Mouse (Mus musculus): Measurements from ENCODE around the gene Hand1. TPM values are rescaled to one million over a fixed set of nuclear protein-coding genes. Genes with fewer than 3 reads are reported as not detected.
"Not testable (repeated sequence)": the region's sequence is repeated elsewhere in the genome, so short reads cannot be mapped to it uniquely, and the experiment has no call there.

The Hand1 gene
- total RNA-seq, 2 experiments from 2014 or later: not detected

DNA sequence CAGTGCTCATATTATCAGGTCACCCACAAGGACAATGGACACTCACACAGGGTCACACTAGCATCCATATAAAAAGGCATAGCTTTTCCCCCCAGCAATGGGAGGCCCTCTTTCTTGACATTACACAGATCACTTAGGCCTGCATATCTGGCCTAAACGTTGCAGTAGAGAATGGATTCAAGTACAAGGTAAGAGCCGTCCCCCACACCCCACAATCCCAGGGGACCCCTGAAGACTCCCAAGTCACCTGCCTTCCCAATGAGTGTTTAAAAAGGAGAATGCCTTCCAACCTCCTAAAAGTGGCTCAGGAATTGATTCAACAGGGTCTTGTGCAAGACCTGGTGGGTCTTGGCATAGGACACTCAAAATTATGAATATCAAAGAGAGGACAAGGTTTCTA is 2.7 kb upstream of the Hand1 start:
- DNase-seq (ENCODE audit: low spot score): no peak
- intact Hi-C loops (cut with DNase I): no loop called here

DNA sequence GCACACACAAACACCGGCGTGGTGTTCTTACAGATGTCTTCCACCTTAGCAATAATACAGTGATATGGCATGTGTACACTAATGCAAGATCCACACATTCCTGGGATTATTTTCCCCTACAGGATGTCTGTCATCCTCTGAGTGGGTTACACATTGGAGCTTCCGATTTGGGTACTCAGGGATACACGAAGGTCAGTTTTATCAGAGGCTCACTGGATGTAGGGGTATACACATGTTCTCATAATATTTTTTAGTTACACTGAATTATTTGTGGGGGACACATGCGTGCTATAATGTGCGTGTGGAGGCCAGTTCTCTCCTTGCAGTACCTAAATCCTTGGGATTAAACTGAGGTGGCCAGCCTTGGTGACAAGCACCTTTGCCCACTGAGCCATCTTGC is 1.4 kb upstream of the Hand1 start:
- no peak for DNase-seq (ENCODE audit: low spot score)
- intact Hi-C loops (cut with DNase I): no loop called here

DNA sequence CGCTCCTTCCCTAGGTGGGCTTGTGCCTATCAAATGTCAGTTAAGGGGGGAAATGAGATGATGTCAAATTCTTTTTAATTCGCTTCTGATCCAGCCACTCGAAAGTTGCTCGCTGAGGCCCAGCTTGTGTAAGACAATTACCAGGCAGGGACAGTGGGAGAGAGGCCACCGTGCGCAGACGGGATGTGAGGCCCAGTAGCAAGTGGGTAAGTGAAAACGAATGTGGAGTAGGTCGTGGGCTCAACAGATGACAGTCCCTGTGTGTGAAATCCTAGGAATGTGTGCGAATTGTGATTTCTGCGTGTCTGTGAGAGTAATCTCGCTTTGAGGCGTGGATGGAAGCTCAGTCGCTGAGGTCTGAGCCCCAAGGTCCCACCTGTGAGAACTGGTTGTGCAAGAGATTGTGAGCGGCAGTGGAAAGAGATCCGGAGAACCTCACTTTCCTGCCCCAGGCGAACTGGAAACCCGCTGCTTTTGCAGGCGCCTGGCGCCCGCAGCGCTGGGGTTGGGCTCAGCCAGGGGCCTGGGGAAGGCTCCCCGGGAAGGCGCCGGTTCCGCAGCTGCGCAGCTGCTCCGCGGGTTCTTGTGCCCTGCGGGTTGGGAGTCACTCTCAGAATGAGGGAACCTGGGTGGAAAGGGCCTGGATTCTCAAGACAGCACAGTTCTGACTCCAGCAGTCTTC is 819 bp upstream of the Hand1 start:
- intact Hi-C loops (cut with DNase I): no loop called here
- DNase-seq (ENCODE audit: low spot score): no peak

DNA sequence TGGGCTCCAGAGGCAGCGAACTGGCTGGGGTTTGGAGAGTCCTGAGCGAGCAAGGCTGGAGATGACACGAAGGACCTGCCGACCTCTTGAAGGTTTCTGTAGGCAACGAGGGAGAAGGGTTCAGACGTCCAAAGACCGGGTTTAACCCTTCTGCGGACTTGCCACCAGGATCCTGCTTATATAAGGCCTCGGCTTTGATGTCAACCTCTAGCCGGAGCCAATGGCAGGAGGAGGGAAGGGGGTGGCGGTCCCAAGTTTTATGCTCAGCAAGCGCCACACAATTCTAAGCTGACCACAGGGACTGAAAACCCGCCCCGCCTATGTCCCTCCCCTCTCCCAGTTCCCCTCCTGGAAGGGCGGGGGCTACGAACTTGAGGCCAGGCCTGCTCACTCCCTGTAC is 757 bp downstream of the Hand1 start:
- DNase-seq (ENCODE audit: low spot score): no peak
- intact Hi-C loops (cut with DNase I): no loop called here

DNA sequence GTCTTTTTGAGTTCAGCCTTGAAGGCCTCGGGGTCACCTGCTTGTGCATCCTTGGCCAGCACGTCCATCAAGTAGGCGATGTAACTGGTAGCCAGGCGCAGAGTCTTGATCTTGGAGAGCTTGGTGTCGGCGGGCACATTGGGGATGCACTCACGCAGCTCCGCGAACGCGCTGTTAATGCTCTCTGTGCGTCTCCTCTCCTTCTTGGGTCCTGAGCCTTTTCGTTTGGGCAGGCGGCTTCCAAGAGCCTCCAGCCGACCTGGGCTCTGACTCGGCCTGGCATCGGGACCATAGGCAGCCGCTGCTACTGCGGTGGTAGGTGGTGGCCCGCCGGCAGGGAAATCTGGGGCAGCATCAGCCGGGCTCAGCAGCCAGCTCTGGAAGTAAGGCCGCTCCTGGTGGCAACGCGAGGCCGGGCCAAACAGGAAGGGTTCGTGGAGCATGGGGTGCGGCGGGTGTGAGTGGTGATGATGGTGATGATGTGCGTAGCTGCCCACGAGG is 1.3 kb downstream of the Hand1 start:
- DNase-seq (ENCODE audit: low spot score): no peak
- intact Hi-C loops (cut with DNase I): no loop called here

DNA sequence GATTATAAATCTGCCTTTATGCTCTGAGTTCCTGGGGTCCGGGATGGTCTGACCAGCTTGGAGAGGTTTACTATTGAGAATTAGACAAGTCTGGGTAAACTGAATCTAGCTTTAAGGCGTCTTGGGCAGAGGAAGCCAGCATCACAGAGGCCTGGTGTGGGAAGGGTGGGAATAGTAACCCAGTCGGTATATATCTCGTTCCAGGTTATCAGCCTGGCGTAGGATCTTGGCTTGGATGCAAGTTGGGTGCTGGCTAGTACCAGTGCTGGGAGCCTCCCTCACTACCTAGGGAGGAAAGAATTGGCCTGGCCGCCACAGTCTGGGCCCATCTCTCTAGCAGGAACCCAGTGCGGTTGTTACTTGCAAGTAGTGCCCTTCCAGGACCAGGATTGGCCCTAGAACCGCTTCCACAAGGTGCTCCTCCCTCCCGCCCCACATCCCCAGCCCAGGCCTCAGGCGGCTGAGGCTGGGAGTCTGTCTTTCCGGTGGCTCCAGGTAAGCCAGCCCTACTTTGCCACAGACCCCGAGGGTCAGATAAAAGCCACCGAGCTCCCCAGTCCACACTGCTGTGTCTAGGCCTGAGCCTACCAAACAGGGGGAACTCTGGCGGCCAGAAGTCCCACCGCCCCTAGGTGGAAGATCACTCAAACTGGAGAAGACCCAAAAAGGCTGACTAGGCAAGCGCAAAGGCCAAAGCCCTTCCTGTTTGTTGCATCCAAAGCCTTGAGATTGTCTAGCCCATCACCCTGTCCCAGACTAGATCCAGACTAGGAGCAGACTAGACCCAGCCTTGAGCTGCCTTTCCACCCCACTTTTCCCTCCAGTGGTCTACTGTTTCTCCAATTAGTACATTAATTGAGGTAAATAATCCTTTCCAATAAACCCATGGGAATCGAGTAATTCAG is 2.5 kb downstream of the Hand1 start:
- intact Hi-C loops (cut with DNase I): no loop called here
- no peak for DNase-seq (ENCODE audit: low spot score)

DNA sequence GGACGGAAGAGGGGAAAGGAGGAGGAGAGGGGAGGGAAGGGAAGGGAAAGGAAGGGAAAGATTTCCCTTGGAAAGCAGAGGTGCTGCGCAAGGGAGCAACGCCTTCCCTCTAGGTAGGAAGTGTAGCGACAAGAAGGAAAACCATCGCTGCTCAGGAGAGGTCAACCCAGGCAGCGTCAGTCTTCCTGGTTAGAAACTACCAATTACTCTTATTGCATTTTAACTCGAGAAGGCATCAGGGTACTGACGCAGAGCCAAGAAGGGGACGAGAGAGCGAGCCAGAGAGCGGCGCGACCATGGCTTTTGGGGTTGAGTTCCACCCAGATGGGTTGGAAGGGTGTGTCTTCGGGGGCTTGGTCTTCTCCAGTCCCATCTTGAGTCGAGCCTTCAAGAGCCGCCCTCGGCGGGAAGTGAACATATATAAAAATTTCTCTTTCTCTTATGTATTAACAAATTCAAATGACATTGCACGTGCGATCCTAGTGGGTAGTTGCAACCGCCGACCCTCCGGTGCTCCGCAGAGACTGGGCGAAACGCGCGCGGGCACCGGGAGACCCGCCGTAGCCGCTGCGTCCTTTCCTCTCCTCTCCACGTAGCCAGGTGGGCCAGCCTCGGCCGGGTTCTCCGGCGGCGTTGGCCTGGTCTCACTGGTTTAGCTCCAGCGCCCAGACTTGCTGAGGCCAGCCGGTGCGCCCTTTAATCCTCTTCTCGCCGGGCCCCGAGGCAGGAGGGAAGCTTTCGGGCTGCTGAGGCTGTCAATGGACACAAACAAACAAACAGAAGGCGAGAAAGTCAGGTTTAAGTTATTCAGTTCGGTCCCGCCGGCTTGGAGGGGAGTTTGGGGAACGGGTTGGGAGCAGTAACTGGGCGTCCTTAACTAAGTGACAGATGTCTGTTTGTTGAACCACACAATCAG is 3.4 kb downstream of the Hand1 start:
- no peak for DNase-seq (ENCODE audit: low spot score)
- intact Hi-C loops (cut with DNase I): no loop called here

DNA sequence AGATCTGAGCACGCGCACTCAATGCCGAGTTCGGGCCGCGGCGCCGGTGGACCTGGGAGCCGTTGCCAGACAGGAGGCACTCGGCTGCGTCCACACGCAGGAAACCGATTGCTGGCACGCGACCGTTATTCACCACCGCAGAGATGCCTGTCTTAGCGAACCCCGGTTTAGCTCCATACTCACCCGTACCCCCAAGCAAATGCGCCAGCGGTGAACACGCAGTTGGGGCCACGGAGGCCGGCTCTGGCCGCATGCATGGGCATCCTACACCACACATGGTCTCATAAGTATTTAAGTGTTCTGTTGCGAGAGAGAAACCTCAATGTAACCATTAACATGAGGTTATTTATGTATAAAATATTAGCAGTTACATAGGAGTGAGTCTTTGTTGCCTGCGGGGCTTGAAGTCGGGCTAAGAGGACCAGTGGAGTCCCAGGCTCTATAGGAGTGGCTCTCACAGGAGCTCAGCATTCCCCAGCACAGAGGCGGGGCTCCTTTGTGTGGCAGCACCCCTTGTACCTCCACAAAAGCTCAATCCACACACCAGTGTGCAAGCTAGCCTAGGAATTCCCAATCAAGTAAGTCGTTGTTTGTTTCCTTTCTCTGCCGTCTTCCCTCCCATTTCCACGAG is 4.6 kb downstream of the Hand1 start:
- no peak for DNase-seq (ENCODE audit: low spot score)
- intact Hi-C loops (cut with DNase I): no loop called here

DNA sequence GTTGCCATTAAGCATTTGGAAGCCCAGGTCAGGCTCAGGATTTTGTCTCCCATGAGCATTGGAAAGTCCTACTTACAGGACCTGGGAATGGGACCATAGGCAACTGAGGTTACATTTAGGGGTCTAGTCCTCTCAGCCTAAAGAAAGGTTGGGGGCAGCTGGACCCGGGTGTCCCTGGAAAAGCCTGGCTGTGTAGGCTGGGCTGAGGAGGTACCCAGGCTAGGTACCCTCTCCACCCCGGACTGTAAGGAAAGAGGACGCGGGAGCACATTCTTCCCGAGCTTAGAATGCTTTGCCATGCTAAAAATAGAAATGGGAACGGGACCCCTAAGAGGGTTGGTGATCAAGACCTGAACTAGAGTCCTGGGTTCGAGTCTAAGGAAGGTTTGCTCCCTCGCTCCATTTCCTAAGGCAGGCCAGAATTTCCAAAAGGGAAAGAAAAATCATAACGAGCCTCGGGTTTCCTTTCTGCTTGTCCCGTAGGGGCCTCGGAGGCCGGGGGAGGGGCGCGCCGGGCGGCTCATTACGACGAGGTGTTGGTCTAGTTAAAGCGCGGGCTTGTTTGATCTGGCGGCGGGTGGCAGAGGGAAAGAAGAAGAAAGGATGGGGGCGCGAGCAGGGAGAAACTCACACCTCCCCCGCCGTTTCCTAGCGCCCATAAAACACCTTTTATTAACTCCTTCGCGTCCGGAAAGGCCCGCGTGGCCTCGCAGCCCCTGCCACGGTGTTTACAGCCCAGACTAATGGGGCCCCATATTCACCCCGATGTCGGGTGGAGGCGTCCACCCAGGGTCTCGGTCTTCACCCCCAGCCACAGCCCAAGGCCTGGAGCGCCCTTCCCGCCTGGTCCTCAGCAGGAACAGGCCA is 5.3 kb downstream of the Hand1 start:
- no peak for DNase-seq (ENCODE audit: low spot score)

DNA sequence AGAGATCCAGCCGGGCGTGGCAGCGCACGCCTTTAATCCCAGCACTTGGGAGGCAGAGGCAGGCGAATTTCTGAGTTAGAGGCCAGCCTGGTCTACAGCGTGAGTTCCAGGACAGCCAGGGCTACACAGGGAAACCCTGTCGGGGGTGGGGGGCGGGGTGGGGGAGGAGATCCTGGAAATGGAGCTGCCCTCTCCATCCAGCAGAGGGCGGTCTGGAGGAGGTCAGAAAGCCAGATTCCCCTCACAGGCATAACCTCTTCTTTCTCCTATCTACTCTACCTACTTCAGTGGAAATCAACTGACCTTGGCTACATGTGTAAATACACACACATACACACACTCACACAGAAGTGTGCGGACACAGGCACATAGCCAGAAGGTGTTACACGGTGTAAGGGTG is 7.4 kb downstream of the Hand1 start:
- intact Hi-C loops (cut with DNase I); DNase-seq (ENCODE audit: low spot score): not testable (repeated sequence)

More for the DNA sequence above, 5.3 kb downstream of the Hand1 start:
- intact Hi-C loops (cut with DNase I): no loop called here

DNA sequence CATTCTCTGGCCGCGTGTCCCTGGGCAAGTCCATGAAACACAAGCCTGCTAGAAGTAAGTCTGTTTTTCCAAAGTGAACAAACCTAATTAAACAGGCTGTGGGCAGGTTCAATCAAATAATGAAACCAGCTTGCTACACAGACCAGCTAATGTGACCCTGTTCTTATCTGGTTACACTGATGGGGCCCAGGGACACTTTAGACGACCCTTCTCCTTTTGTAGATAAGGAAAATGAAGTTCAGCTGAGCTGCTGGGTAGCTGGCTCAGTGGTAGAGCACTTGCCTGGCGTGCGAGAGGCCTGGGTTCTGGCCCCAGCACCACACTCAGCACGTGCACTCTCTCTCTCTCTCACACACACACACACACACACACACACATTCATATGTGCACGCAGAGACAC is 8.9 kb downstream of the Hand1 start:
- no peak for DNase-seq (ENCODE audit: low spot score)
- intact Hi-C loops (cut with DNase I): no loop called here

DNA sequence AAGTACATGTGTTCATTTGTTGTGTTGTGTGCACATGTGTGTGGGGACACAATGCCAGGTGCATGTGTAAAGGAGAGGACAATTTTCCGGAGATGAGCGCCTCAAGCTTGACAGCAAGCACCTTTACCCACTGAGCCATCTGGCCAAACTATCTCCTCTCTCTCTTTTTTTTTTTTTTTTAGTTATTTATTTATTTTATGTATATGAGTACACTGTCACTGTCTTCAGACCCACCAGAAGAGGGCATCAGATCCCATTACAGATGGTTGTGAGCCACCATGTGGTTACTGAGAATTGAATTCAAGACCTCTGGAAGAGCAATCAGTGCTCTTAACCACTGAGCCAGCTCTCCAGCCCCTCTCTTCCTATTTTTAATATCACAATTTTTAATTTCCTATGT is 9.5 kb downstream of the Hand1 start:
- DNase-seq (ENCODE audit: low spot score); intact Hi-C loops (cut with DNase I): not testable (repeated sequence)

DNA sequence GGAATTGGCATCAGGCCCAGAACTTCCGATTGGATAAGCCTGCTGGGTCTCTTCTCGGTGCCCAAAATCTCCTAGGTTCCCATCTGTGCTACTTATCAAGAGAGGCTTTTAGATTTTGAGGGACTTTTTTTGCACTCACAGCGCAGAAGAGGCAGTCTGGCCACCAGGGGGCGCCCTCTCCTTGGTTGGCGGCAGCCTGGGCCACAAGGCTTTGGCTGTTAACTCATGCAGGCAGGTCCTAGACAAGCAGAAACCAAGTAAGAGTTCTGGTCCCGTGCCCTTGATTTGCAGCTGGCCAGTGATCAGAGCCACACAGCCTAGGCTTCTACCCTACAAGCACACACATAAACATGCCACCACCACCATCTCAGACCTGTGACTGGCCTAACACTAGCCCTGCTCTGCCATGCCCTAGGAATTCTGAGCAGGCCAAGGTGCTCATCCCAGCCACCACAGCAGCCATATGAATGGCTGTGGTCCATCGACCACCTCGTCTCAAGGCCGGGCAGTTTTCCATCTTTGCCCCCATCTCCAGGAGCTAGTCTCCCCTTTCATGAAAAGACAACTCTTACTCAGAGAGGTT is 12.5 kb downstream of the Hand1 start:
- intact Hi-C loops (cut with DNase I): loop anchor here (1.0 kb wide), 1 partner anchor 114 kb away; no protein-coding TSS in a partner anchor
- DNase-seq (ENCODE audit: low spot score): peak; percentile 29

DNA sequence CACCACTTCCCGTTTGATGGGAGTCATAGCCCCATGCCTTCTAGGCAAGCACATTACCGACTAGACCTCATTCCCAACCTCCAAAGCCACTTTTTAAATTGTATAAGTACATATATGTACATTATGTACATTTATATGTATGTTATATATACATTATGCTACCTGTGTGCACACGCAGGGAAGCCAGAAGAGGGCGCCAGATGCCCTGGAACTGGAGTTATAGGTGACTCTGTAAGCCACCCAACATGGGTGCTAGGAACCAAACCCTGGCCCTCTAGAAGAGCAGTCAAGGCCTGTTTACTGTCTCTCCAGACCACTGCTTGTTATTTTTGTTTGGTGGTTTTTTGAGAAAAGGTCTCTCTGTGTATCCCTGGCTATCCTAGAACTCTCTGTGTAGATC is 14.4 kb downstream of the Hand1 start:
- DNase-seq (ENCODE audit: low spot score): no peak
- intact Hi-C loops (cut with DNase I): no loop called here

DNA sequence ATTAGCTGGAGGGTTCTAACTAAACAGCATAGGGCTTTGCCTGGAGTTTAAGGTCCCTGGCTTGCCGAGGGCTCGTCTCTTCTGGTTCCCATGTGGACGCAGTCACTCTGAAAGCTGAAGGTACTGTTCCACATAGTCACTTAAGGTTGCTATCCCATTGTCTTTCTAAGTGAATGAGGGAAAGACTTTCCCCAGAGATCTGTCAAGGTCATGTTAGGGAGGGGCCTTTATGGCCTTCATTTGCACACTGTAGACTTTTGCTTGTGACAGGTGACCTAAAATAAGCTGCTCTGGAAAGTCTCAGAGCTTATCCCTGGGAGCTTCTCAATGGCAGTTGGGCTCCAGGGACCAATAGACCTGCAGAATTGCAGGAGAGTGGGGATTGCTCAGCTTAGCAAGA is 19.0 kb downstream of the Hand1 start:
- intact Hi-C loops (cut with DNase I): no loop called here
- DNase-seq (ENCODE audit: low spot score): no peak

DNA sequence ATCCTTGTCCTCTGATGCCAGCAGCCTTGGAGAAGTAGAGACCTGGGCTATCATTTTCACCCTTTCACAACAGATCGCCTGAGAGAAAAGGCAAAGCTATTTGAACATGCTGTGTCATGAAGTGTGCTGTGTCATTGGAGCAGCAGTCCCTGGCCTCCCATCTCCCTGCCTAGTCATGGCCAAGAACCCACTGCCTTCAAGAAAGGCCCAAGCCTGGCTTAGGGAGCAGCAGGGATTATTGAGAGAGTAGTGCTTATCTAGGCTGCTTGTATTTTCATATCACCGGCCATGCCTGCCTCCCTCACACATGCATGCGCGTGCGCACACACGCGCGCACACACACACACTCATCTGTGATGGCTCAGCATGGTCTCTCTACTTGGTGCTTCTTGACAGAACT is 20.4 kb downstream of the Hand1 start:
- intact Hi-C loops (cut with DNase I): no loop called here

DNA sequence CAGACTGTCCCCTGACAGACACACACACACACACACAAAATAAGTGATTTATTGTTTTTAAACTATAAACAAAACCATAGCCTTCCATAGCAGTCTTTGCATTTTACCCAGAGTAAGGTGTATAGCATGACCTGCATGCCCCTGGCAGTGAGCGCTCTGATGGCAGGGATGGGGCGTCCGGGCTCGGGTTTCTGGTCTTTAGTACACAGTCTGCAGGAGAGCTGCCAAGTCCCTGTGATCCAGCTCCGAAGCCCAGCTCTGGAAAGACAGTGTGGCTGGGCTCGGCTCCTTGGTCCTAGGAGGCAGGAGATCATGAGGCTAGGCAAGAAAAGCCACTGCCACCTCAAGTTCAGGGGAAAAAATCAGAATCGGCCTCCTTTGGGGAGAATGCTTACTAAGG is 21.6 kb downstream of the Hand1 start:
- no peak for DNase-seq (ENCODE audit: low spot score)
- intact Hi-C loops (cut with DNase I): no loop called here

More for the DNA sequence above, 20.4 kb downstream of the Hand1 start:
- DNase-seq (ENCODE audit: low spot score): no peak

DNA sequence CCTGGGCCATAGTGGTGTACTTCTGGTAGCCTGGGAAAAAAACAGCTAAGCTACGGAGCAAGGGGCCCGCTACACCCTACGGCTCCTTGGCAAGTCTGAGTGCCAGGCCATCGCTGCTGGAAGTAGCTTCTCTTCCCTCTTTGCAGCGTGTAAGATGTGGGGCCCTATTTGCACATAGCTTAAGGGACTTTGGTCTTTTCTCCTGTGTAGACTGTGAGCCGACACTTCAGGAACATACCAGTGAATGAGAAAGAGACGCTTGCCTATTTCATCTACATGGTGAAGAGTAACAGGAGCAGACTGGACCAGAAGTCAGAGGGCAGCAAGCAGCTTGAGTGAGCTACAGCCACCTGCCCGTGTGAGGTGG is 22.9 kb downstream of the Hand1 start:
- no peak for DNase-seq (ENCODE audit: low spot score)
- intact Hi-C loops (cut with DNase I): no loop called here

Measured in heart, postnatal 25 days (tissue).